Mouse (Mus musculus) C2C12 (cell line): ENCODE measurements around the gene Nek8. TPM values are rescaled to one million over a fixed set of nuclear protein-coding genes. Genes with fewer than 3 reads are reported as not detected.
"Not testable (repeated sequence)": the region's sequence is repeated elsewhere in the genome, so short reads cannot be mapped to it uniquely, and the experiment has no call there.

Source experiments
- H3K27me3 ChIP-seq: one replicate; pipeline ENCODE4 v1.6.1; 2011; ENCODE audit not compliant: control insufficient read depth, insufficient read depth, insufficient read length
- H3K36me3 ChIP-seq: one replicate; pipeline ENCODE4 v1.6.1; 2011; ENCODE audit not compliant: control insufficient read depth, insufficient read depth
- H3K4me3 ChIP-seq: one replicate; pipeline ENCODE4 v1.5.1; 2011; ENCODE audit warnings: mild to moderate bottlenecking, control low read depth; ENCODE audit not compliant: poor library complexity, insufficient read depth, severe bottlenecking
- H3K79me2 ChIP-seq: one replicate; pipeline ENCODE4 v1.6.1; 2011; ENCODE audit not compliant: control insufficient read depth, insufficient read depth
- H3K79me3 ChIP-seq: one replicate; pipeline ENCODE4 v1.6.1; 2011; ENCODE audit warnings: low read depth, control low read depth
- H3ac ChIP-seq: one replicate; pipeline ENCODE3; 2011; ENCODE audit warnings: low read depth; ENCODE audit not compliant: control insufficient read depth, insufficient read length
- CEBPB ChIP-seq: IDR thresholded peaks from one replicate; pipeline ENCODE4 v1.6.1; 2011; ENCODE audit warnings: low read depth, mild to moderate bottlenecking, control low read depth, moderate library complexity
- CTCF ChIP-seq: IDR thresholded peaks from one replicate; pipeline ENCODE4 v1.5.1; 2011; ENCODE audit not compliant: control insufficient read depth, insufficient read depth, insufficient read length
- FOSL1 ChIP-seq: IDR thresholded peaks from one replicate; pipeline ENCODE4 v1.8.0; 2011; ENCODE audit warnings: mild to moderate bottlenecking, low read length; ENCODE audit not compliant: poor library complexity, insufficient read depth, severe bottlenecking
- MAX ChIP-seq: IDR thresholded peaks from one replicate; pipeline ENCODE4 v1.6.1; 2011; ENCODE audit warnings: mild to moderate bottlenecking, control low read depth
- MYOD1 ChIP-seq: IDR thresholded peaks from one replicate; pipeline ENCODE4 v1.6.1; 2011; ENCODE audit warnings: low read depth; ENCODE audit not compliant: control insufficient read depth, insufficient read length
- MYOG ChIP-seq: IDR thresholded peaks from one replicate; pipeline ENCODE4 v1.6.1; 2011; ENCODE audit not compliant: control insufficient read depth, insufficient read length; ENCODE audit errors: extremely low read depth
- USF1 ChIP-seq: IDR thresholded peaks from one replicate; pipeline ENCODE4 v1.6.1; 2011; ENCODE audit warnings: low read depth, mild to moderate bottlenecking, control low read depth, moderate library complexity
- polyA plus RNA-seq: library from polyadenylated mRNA; unstranded; fragments of >200 nt; fragmentation: generic; extraction: Trizol; gene quantifications from one replicate; pipeline ENCODE4 v1.2.1, GENCODE M21; 2012; ENCODE audit warnings: missing spikeins

Gene Nek8
- polyA plus RNA-seq, 1 experiment, result 8.9 TPM

- peaks cover 11% of the 10 kb centered on the region for H3K79me3 ChIP-seq
- peaks cover 51% of the 10 kb centered on the region for H3K79me2 ChIP-seq
- no peaks in the 10 kb centered on the region for H3K27me3 ChIP-seq
- TF ChIP-seq USF1 (peak; percentile 52), CEBPB (peak; percentile 40), FOSL1 (no peak), MAX (peak; percentile 42)
- H3K36me3 ChIP-seq, result peaks cover 37% of the 10 kb centered on the region
- H3ac ChIP-seq, result peak within 1 kb of the TSS; percentile 80
- H3K4me3 ChIP-seq, result peak within 1 kb of the TSS; percentile 82
These were observed 12.1 kb upstream of the Nek8 start, which contains the start of gene Rab34 for GRCm38 (mm10) chr11:78188331-78189233. Gene Rab34 (plus strand): TSS chr11:78188430.

- not testable (repeated sequence) for H3K27me3 ChIP-seq, H3K4me3 ChIP-seq, H3ac ChIP-seq
- Histone ChIP-seq H3K79me3 (peaks cover 26% of the 10 kb centered on the region), H3K36me3 (peaks cover 30% of the 10 kb centered on the region), H3K79me2 (peaks cover 69% of the 10 kb centered on the region)
These were observed 8.2 kb upstream of the Nek8 start for GRCm38 (mm10) chr11:78184702-78185101.

- H3K27me3 ChIP-seq, result no peaks in the 10 kb centered on the region
- TF ChIP-seq MAX (no peak), FOSL1 (no peak)
- H3K79me2 ChIP-seq, result peaks cover 65% of the 10 kb centered on the region
- H3K4me3 ChIP-seq, result no peak overlapping the region
- peaks cover 37% of the 10 kb centered on the region for H3K36me3 ChIP-seq
- no peak overlapping the region for H3ac ChIP-seq
- peaks cover 25% of the 10 kb centered on the region for H3K79me3 ChIP-seq
These were observed 7.5 kb upstream of the Nek8 start for GRCm38 (mm10) chr11:78183884-78184514.

- TF ChIP-seq CEBPB, result no peak
- TF ChIP-seq USF1, result peak; percentile 83
- TF ChIP-seq MAX, result peak; percentile 68
- Histone ChIP-seq H3K4me3 (peak within 1 kb of the TSS; percentile 96), H3ac (peak within 1 kb of the TSS; percentile 87), H3K36me3 (peaks cover 41% of the 10 kb centered on the region), H3K79me3 (peaks cover 25% of the 10 kb centered on the region), H3K79me2 (peaks cover 58% of the 10 kb centered on the region), H3K27me3 (no peaks in the 10 kb centered on the region)
These were observed 6.7 kb upstream of the Nek8 start, which contains the start of gene Rpl23a for GRCm38 (mm10) chr11:78182961-78183844. Gene Rpl23a (minus strand): TSS chr11:78183584.

GRCm38 (mm10) chr11:78182450-78182849 is 6.0 kb upstream of the Nek8 start:
- no peaks in the 10 kb centered on the region for H3K27me3 ChIP-seq
- peaks cover 25% of the 10 kb centered on the region for H3K79me3 ChIP-seq
- H3K4me3 ChIP-seq, result peak overlapping the region; percentile 96
- peaks cover 41% of the 10 kb centered on the region for H3K36me3 ChIP-seq
- peak overlapping the region; percentile 55 for H3ac ChIP-seq
- H3K79me2 ChIP-seq, result peaks cover 50% of the 10 kb centered on the region
- TF ChIP-seq MAX (no peak), MYOD1 (no peak), USF1 (no peak), CTCF (no peak), FOSL1 (no peak), CEBPB (no peak), MYOG (no peak)

GRCm38 (mm10) chr11:78181830-78182357 is 5.4 kb upstream of the Nek8 start:
- TF ChIP-seq FOSL1, result no peak
- no peak for TF ChIP-seq MYOG
- no peak for TF ChIP-seq CEBPB
- no peak for TF ChIP-seq CTCF
- no peak for TF ChIP-seq MYOD1
- TF ChIP-seq MAX, result no peak
- TF ChIP-seq USF1, result no peak
- H3K4me3 ChIP-seq, result peak overlapping the region; percentile 96
- no peaks in the 10 kb centered on the region for H3K27me3 ChIP-seq
- H3K79me2 ChIP-seq, result peaks cover 47% of the 10 kb centered on the region
- H3ac ChIP-seq, result peak overlapping the region; percentile 70
- peaks cover 41% of the 10 kb centered on the region for H3K36me3 ChIP-seq
- peaks cover 25% of the 10 kb centered on the region for H3K79me3 ChIP-seq
